Mouse (Mus musculus) olfactory bulb, adult 2 months (tissue): Measurements from ENCODE around the gene Syt14.

Experiments
- CTCF ChIP-seq: fragments of 200-500 bp; IDR thresholded peaks from 2 replicates; pipeline ENCODE4 v1.5.1; 2012; ENCODE audit warnings: low read depth, mild to moderate bottlenecking, low read length, moderate library complexity; ENCODE audit not compliant: insufficient read depth
- POLR2A ChIP-seq: fragments of 200-500 bp; IDR thresholded peaks from 2 replicates; pipeline ENCODE4 v1.6.1; 2012; ENCODE audit warnings: mild to moderate bottlenecking, low read depth, low read length, moderate library complexity; ENCODE audit not compliant: insufficient read depth

DNA sequence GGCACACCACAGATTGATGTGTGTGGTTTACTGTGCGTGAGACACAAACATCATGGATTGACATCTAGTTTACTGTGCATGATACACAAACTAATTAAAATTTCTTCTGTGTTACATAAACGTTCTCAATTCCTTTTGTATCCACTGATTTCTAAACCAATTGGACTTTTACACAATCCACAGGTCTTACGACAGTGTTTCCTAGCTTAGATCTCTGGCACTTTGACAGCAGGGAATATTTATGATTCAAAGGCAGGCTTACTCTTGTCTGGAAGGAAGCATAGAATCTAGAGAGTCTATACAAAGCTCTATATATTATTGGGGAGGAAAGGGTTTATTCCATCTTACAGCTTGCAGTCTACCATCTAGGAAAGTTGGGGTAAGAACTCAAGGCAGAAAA, 171.1 kb downstream of the Syt14 start:
- TF ChIP-seq CTCF (no peak), POLR2A (no peak)
